Mouse (Mus musculus) kidney, embryonic 14.5 days (tissue): Measurements from ENCODE around the gene Usp10. TPM values are rescaled to one million over a fixed set of nuclear protein-coding genes. Genes with fewer than 3 reads are reported as not detected.
A peak's percentile ranks its signal among the peaks of the same experiment; 100 is the strongest.

Experiments used
- ATAC-seq: fragments of 200-750 bp; cut with Nextera tagmentation; 2 replicates; pipeline ENCODE4 v1.8.0; 2017; ENCODE audit warnings: moderate number of reproducible peaks, mild to moderate bottlenecking, moderate TSS enrichment, moderate library complexity; ENCODE audit not compliant: low FRiP score, low TSS enrichment
- H3K27ac ChIP-seq: fragments of 300-500 bp; sonication (generic); 2 replicates; pipeline ENCODE4 v1.5.1; 2014; ENCODE audit warnings: low read depth, mild to moderate bottlenecking, low read length, moderate library complexity, mixed read lengths
- H3K27me3 ChIP-seq: fragments of 300-500 bp; sonication (generic); 2 replicates; pipeline ENCODE4 v1.6.1; 2014; ENCODE audit warnings: mild to moderate bottlenecking, low read length; ENCODE audit not compliant: control insufficient read depth, insufficient read depth
- H3K36me3 ChIP-seq: fragments of 300-500 bp; sonication (generic); 2 replicates; pipeline ENCODE4 v1.6.1; 2014; ENCODE audit warnings: low read length, mixed read lengths; ENCODE audit not compliant: control insufficient read depth, insufficient read depth
- H3K4me1 ChIP-seq: fragments of 300-500 bp; sonication (generic); 2 replicates; pipeline ENCODE4 v1.6.1; 2014; ENCODE audit warnings: low read length, mixed read lengths; ENCODE audit not compliant: control insufficient read depth, insufficient read depth
- H3K4me2 ChIP-seq: fragments of 300-500 bp; sonication (generic); replicated peaks from 2 replicates; pipeline ENCODE4 v1.6.1; 2014; ENCODE audit warnings: low read depth, mild to moderate bottlenecking, low read length
- H3K4me3 ChIP-seq: fragments of 300-500 bp; sonication (generic); 2 replicates; pipeline ENCODE4 v1.5.1; 2014; ENCODE audit warnings: mild to moderate bottlenecking, low read length
- H3K9ac ChIP-seq: fragments of 300-500 bp; sonication (generic); 2 replicates; pipeline ENCODE4 v1.6.1; 2014; ENCODE audit warnings: low read depth, mild to moderate bottlenecking, low read length, moderate library complexity
- H3K9me3 ChIP-seq: fragments of 300-500 bp; sonication (generic); 2 replicates; pipeline ENCODE4 v1.6.1; 2016; ENCODE audit warnings: low read length; ENCODE audit not compliant: control insufficient read depth
- WGBS: fragments of 180-500 bp; shearing (Covaris S2); extraction: QIAGEN DNeasy Blood & Tissue Kit; methylation state at CpG from one replicate; pipeline ENCODE4 v1.1.7; 2014; 5-methylcytosine and 5-hydroxymethylcytosine counted together
- polyA plus RNA-seq: library from polyadenylated mRNA; unstranded; fragments of >200 nt; fragmentation: Nextera tagmentation; extraction: Ambion mirVana; gene quantifications from 2 replicates; pipeline ENCODE4 v1.2.1, GENCODE M21; 2014

Gene Usp10
- polyA plus RNA-seq, 1 experiment from 2014 or later, result 156 TPM

- H3K4me1 ChIP-seq, result peaks cover 40% of the 10 kb centered on the region
Observed at GRCm38 (mm10) chr8:119911258-119911962, 1.2 kb downstream of the Usp10 start.

GRCm38 (mm10) chr8:119912643-119913042 is 2.5 kb downstream of the Usp10 start:
- H3K27ac ChIP-seq, result peak overlapping the region; percentile 4; the same call in 1 of the 2 replicates
- ATAC-seq, result no peak
- H3K4me1 ChIP-seq, result peaks cover 45% of the 10 kb centered on the region
- no peaks in the 10 kb centered on the region for H3K9me3 ChIP-seq
- H3K9ac ChIP-seq, result no peak overlapping the region
- H3K27me3 ChIP-seq, result no peaks in the 10 kb centered on the region
- peak overlapping the region; percentile 80 for H3K4me2 ChIP-seq
- H3K36me3 ChIP-seq, result no peaks in the 10 kb centered on the region
- H3K4me3 ChIP-seq, result peak overlapping the region; percentile 75; the same call in 1 of the 2 replicates
- WGBS, result 50% methylated on average over 6 of the region's 6 CpGs

More at GRCm38 (mm10) chr8:119911258-119911962, 1.2 kb downstream of the Usp10 start:
- peak overlapping the region; percentile 75 for H3K4me3 ChIP-seq
- H3K9ac ChIP-seq, result peak overlapping the region; percentile 85
- peak overlapping the region; percentile 80 for H3K4me2 ChIP-seq
- no peaks in the 10 kb centered on the region for H3K9me3 ChIP-seq
- ATAC-seq, result peak; percentile 63
- H3K36me3 ChIP-seq, result no peaks in the 10 kb centered on the region
- WGBS, result under 1% methylated on average over 30 of the region's 30 CpGs
- no peaks in the 10 kb centered on the region for H3K27me3 ChIP-seq
- peak overlapping the region; percentile 83 for H3K27ac ChIP-seq

DNA sequence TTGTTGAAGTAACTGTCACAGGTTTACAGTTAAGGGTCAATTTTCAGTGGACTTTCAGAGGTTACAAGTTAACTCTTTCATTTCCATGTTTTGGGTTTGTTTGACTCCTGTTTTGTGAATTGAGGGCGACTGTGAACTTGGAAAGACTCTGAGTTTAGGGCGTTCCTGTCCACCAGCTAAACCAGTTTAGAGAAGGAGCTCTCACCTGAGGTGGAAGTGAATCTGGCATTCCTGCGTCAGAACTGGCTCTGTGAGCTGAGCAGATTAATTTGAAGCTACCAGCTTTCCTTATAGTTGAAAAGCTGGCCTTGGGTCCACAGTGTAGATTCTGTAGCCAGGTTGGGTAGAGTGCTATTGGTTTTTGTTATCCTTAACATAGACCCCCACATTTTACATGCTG is 3.0 kb downstream of the Usp10 start:
- H3K4me1 ChIP-seq, result peaks cover 45% of the 10 kb centered on the region
- no peak overlapping the region for H3K4me2 ChIP-seq
- H3K9me3 ChIP-seq, result no peaks in the 10 kb centered on the region
- no peak for ATAC-seq
- no peak overlapping the region for H3K4me3 ChIP-seq
- no peaks in the 10 kb centered on the region for H3K27me3 ChIP-seq
- no peak overlapping the region for H3K27ac ChIP-seq
- no peak overlapping the region for H3K9ac ChIP-seq
- no peaks in the 10 kb centered on the region for H3K36me3 ChIP-seq
- WGBS, result 67% methylated on average over 3 of the region's 3 CpGs

- Histone ChIP-seq H3K27ac (no peak overlapping the region), H3K4me1 (peaks cover 45% of the 10 kb centered on the region), H3K4me3 (no peak overlapping the region), H3K27me3 (no peaks in the 10 kb centered on the region), H3K9me3 (no peaks in the 10 kb centered on the region), H3K36me3 (peaks cover 3% of the 10 kb centered on the region; the same call in 1 of the 2 replicates), H3K4me2 (peak overlapping the region; percentile 6; the same call in 1 of the 2 replicates), H3K9ac (no peak overlapping the region)
- WGBS, result 30% methylated on average over 2 of the region's 2 CpGs
- no peak for ATAC-seq
Observed at GRCm38 (mm10) chr8:119914161-119914560, 4.0 kb downstream of the Usp10 start.

DNA sequence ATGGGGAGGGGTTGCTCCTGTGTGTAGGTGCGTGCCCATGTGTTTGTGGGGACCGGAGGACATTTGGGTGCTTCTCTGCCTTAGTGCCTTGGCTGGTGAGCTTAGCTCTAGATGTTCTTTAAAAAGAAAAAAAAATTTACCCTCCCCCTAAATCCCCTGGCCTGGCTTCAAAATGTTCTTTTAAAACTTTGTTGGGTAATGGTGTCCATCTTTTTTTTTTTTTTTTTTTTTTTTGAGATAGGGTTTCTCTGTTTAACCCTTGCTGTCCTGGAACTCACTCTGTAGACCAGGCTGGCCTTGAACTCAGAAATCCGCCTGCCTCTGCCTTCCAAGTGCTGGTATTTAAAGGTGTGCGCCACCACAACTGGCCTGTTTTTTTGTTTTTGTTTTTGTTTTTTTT is 5.1 kb downstream of the Usp10 start:
- Histone ChIP-seq H3K9ac (peak overlapping the region; percentile 23; the same call in 1 of the 2 replicates), H3K4me2 (no peak overlapping the region), H3K4me3 (no peak overlapping the region), H3K9me3 (no peaks in the 10 kb centered on the region), H3K4me1 (peaks cover 45% of the 10 kb centered on the region), H3K36me3 (peaks cover 3% of the 10 kb centered on the region; the same call in 1 of the 2 replicates), H3K27ac (no peak overlapping the region), H3K27me3 (no peaks in the 10 kb centered on the region)
- ATAC-seq, result no peak
- WGBS, result 91% methylated on average over 4 of the region's 4 CpGs

DNA sequence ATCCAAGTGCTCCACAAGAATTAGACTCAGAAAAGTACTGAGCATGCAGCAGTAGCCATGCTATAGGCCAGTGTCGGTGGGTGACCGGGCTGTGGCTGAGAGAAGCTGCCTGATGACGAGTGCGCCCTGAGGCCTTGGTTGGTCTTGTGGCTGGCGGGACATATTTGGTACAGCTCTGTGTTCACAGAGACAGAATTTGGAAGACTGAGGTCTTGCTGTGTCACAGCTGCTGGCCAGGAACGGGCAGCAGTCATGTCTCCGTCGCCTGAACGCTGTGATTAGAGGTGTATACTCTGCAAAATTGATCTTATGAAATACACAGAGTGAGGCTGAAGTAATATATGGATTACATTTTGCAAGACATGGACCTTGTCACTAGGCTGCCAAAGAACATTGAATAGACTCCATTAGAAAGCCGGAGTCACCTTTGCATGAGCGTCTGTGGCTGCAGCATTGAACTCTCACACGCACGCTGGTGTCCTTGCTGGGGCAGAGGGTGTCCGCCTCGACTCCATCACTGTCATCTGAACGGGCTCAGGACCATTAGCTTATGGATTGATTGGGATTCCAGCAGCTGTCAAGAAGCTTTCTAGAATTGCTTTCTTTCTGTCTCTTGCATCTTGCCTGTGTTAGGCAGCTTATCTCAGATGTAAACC is 6.2 kb downstream of the Usp10 start:
- WGBS, result 75% methylated on average over 16 of the region's 16 CpGs
- H3K4me3 ChIP-seq, result no peak overlapping the region
- 0 out of 2 replicates have a peak overlapping the region, but pooled peaks have one; percentile 1 for H3K9ac ChIP-seq
- H3K27ac ChIP-seq, result no peak overlapping the region
- peaks cover 3% of the 10 kb centered on the region; the same call in 1 of the 2 replicates for H3K36me3 ChIP-seq
- H3K4me2 ChIP-seq, result no peak overlapping the region
- ATAC-seq, result no peak
- peaks cover 53% of the 10 kb centered on the region for H3K4me1 ChIP-seq
- no peaks in the 10 kb centered on the region for H3K27me3 ChIP-seq
- H3K9me3 ChIP-seq, result no peaks in the 10 kb centered on the region

DNA sequence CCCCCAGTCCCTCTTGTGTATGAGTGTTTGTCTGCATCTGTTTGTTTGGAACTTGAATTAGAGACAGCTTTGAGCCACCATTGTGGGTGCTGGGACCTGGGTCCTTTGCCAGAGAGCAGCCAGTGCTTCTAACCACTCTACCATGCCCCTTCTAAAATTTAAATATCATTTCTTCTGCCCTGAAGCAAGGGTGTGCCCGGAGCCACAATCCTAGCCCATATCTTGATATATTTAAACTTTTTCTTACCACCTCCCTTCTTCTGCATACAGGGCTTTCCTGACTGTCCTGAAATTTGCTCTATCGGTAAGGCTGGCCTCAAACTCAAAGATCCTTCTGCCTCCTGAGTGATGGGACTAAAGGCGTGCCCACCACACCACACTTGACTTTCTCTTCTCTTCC is 7.3 kb downstream of the Usp10 start:
- no peak overlapping the region for H3K4me3 ChIP-seq
- 88% methylated on average over 3 of the region's 3 CpGs for WGBS
- H3K4me2 ChIP-seq, result no peak overlapping the region
- no peaks in the 10 kb centered on the region for H3K27me3 ChIP-seq
- no peak for ATAC-seq
- peaks cover 3% of the 10 kb centered on the region; the same call in 1 of the 2 replicates for H3K36me3 ChIP-seq
- no peak overlapping the region for H3K27ac ChIP-seq
- no peaks in the 10 kb centered on the region for H3K9me3 ChIP-seq
- H3K4me1 ChIP-seq, result peaks cover 49% of the 10 kb centered on the region
- peak overlapping the region; percentile 28; the same call in 1 of the 2 replicates for H3K9ac ChIP-seq

GRCm38 (mm10) chr8:119918155-119918567 is 8.0 kb downstream of the Usp10 start:
- peaks cover 3% of the 10 kb centered on the region; the same call in 1 of the 2 replicates for H3K36me3 ChIP-seq
- no peak overlapping the region for H3K4me3 ChIP-seq
- H3K4me2 ChIP-seq, result no peak overlapping the region
- H3K27me3 ChIP-seq, result no peaks in the 10 kb centered on the region
- no peaks in the 10 kb centered on the region for H3K9me3 ChIP-seq
- H3K9ac ChIP-seq, result no peak overlapping the region
- WGBS, result 59% methylated on average over 1 of the region's 1 CpGs
- no peak for ATAC-seq
- peaks cover 42% of the 10 kb centered on the region for H3K4me1 ChIP-seq
- H3K27ac ChIP-seq, result no peak overlapping the region

GRCm38 (mm10) chr8:119923259-119923658 is 13.1 kb downstream of the Usp10 start:
- no peak for ATAC-seq

More at GRCm38 (mm10) chr8:119923259-119923658, 13.1 kb downstream of the Usp10 start:
- H3K4me3 ChIP-seq, result no peak overlapping the region
- H3K9me3 ChIP-seq, result no peaks in the 10 kb centered on the region
- H3K9ac ChIP-seq, result no peak overlapping the region
- H3K27ac ChIP-seq, result no peak overlapping the region
- no peak overlapping the region for H3K4me2 ChIP-seq
- WGBS, result 89% methylated on average over 5 of the region's 5 CpGs
- peaks cover 7% of the 10 kb centered on the region; the same call in 1 of the 2 replicates for H3K36me3 ChIP-seq
- H3K27me3 ChIP-seq, result no peaks in the 10 kb centered on the region
- H3K4me1 ChIP-seq, result peaks cover 10% of the 10 kb centered on the region
